Mouse (Mus musculus): ENCODE data around the gene Relb. TPM values are rescaled to one million over a fixed set of nuclear protein-coding genes. Genes with fewer than 3 reads are reported as not detected.
"Not testable (repeated sequence)": the region's sequence is repeated elsewhere in the genome, so short reads cannot be mapped to it uniquely, and the experiment has no call there.

Relb gene
- total RNA-seq, 1 experiment from 2014 or later, result 3.1 TPM

GRCm38 (mm10) chr7:19633197-19633596 lies 4.0 kb upstream of the Relb start:
- ATAC-seq (replicated peaks; ENCODE audit: low read depth, poor library complexity, severe bottlenecking), result no peak

- ATAC-seq (replicated peaks; ENCODE audit: low read depth, poor library complexity, severe bottlenecking), result no peak; the same call in 1 of the 2 replicates
Measured at GRCm38 (mm10) chr7:19632720-19633119, 3.5 kb upstream of the Relb start.

- no peak for ATAC-seq (replicated peaks; ENCODE audit: low read depth, poor library complexity, severe bottlenecking)
Measured at GRCm38 (mm10) chr7:19632275-19632674, 3.0 kb upstream of the Relb start.

- ATAC-seq (replicated peaks; ENCODE audit: low read depth, poor library complexity, severe bottlenecking), result peak; percentile 87
Measured at GRCm38 (mm10) chr7:19628536-19629360, 490 bp downstream of the Relb start.

GRCm38 (mm10) chr7:19628192-19628535 lies 1.1 kb downstream of the Relb start:
- no peak for ATAC-seq (replicated peaks; ENCODE audit: low read depth, poor library complexity, severe bottlenecking)

GRCm38 (mm10) chr7:19627721-19628120 lies 1.5 kb downstream of the Relb start:
- ATAC-seq (replicated peaks; ENCODE audit: low read depth, poor library complexity, severe bottlenecking), result no peak

GRCm38 (mm10) chr7:19623433-19623832 lies 5.8 kb downstream of the Relb start:
- ATAC-seq (replicated peaks; ENCODE audit: low read depth, poor library complexity, severe bottlenecking), result no peak

GRCm38 (mm10) chr7:19622241-19622640 lies 7.0 kb downstream of the Relb start:
- ATAC-seq (replicated peaks; ENCODE audit: low read depth, poor library complexity, severe bottlenecking), result no peak

GRCm38 (mm10) chr7:19620811-19621210 lies 8.4 kb downstream of the Relb start:
- ATAC-seq (replicated peaks; ENCODE audit: low read depth, poor library complexity, severe bottlenecking), result no peak

GRCm38 (mm10) chr7:19619004-19619801 lies 10.0 kb downstream of the Relb start:
- peak; percentile 95 for ATAC-seq (replicated peaks; ENCODE audit: low read depth, poor library complexity, severe bottlenecking)

- peak; percentile 31 for ATAC-seq (replicated peaks; ENCODE audit: low read depth, poor library complexity, severe bottlenecking)
Measured at GRCm38 (mm10) chr7:19615036-19615577, 14.1 kb downstream of the Relb start.

- no peak for ATAC-seq (replicated peaks; ENCODE audit: low read depth, poor library complexity, severe bottlenecking)
Measured at GRCm38 (mm10) chr7:19610969-19611368, 18.3 kb downstream of the Relb start.

- no peak for ATAC-seq (replicated peaks; ENCODE audit: low read depth, poor library complexity, severe bottlenecking)
Measured at GRCm38 (mm10) chr7:19609641-19610332, 19.5 kb downstream of the Relb start.

GRCm38 (mm10) chr7:19607291-19607690 lies 21.9 kb downstream of the Relb start:
- ATAC-seq (replicated peaks; ENCODE audit: low read depth, poor library complexity, severe bottlenecking), result no peak

GRCm38 (mm10) chr7:19604606-19605214 lies 24.5 kb downstream of the Relb start:
- ATAC-seq (replicated peaks; ENCODE audit: low read depth, poor library complexity, severe bottlenecking), result not testable (repeated sequence)

GRCm38 (mm10) chr7:19603849-19604605 lies 25.2 kb downstream of the Relb start, which contains the start of gene Clasrp:
Gene Clasrp, minus strand, starts transcription at chr7:19604486.
- ATAC-seq (replicated peaks; ENCODE audit: low read depth, poor library complexity, severe bottlenecking), result peak; percentile 99

GRCm38 (mm10) chr7:19603055-19603454 lies 26.2 kb downstream of the Relb start:
- no peak for ATAC-seq (replicated peaks; ENCODE audit: low read depth, poor library complexity, severe bottlenecking)

GRCm38 (mm10) chr7:19600562-19600961 lies 28.7 kb downstream of the Relb start:
- ATAC-seq (replicated peaks; ENCODE audit: low read depth, poor library complexity, severe bottlenecking), result no peak

GRCm38 (mm10) chr7:19593061-19593730 lies 36.0 kb downstream of the Relb start:
- ATAC-seq (replicated peaks; ENCODE audit: low read depth, poor library complexity, severe bottlenecking), result peak; percentile 22; the same call in 1 of the 2 replicates
